Mouse (Mus musculus): Measurements from ENCODE around the gene Dctd. TPM values are rescaled to one million over a fixed set of nuclear protein-coding genes. Genes with fewer than 3 reads are reported as not detected.

Gene Dctd
- polyA plus RNA-seq, 1 experiment from 2014 or later = 36.8 TPM

DNA sequence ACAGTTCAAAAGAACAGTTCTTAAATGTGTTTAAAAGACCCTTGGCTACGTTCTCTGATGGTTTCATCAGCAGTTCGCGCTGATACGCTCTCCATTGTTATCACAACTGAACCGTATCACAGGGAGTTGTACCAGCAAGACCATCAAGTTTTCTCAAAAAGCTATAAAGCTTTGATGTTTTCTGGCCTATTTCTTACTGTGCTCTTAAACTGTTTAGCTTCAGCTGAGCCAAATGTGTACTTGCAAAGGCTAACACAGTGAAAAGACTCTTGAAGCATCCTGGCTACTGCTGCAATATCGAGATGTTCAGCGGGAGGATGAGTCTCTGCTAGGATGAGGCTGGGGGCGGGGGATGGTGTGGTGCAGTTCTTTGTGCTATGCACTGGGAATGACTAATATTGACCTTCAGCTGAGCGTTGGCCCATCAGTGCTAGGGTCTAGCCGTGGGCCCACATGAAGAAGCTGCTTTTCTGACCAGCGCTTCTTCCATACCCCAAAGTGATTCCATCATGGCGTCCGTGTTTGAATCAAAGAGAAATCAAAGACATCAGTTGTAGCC is 732 bp upstream of the Dctd start:
- Histone ChIP-seq H3K4me1 (replicated peaks; ENCODE audit: control insufficient read depth, insufficient read depth, low read length) (0 out of 2 replicates have a peak, but pooled peaks cover 2% of the 10 kb centered on the region), H3K27ac (ENCODE audit: low read depth, low read length) (no peak overlapping the region), H3K36me3 (ENCODE audit: control insufficient read depth, insufficient read depth, low read length) (no peaks in the 10 kb centered on the region), H3K27me3 (ENCODE audit: control insufficient read depth, insufficient read depth, low read length) (no peaks in the 10 kb centered on the region), H3K4me3 (ENCODE audit: low read depth, low read length) (no peak overlapping the region), H3K9me3 (ENCODE audit: control insufficient read depth, low read length) (no peaks in the 10 kb centered on the region), H3K9ac (ENCODE audit: low read length) (no peak overlapping the region), H3K4me2 (ENCODE audit: low read depth, low read length, severe bottlenecking) (peak overlapping the region; percentile 51; the same call in 1 of the 2 replicates)
- DNase-seq (ENCODE audit: low spot score) (no peak), ATAC-seq (replicated peaks; ENCODE audit: low FRiP score) (no peak)
- WGBS = 69% methylated on average over 13 of the region's 13 CpGs

DNA sequence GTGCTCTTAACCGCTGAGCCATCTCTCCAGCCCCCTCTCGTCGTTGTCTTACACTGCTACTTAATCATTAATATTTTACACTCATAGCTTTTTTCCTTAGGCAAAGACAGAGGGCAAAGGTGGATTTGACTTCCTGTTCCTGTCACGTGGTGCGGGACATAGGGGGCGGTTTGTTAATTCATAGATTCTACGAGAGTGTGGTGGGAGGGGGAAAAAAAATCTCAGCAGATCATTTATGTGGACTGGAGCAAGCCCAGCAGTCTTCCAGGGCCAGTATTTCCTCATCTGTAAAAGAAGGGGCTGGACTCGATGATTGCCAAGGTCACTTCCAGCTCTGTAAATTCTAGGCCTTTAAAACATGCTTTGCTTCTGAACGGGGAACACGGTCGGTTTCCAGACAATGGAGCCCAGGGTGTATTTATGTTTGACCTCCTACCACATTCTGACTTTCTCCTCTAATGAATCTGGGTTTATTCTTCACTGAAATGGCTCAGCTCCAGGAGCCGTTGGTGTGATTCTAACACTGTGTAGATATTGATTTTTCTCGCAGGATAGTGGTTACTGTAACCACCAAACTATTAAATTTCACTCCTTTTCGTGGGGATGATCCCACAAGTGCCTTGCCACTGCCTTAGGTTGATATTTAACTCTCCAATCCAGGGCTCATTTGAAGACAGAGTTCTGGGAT is 1.4 kb downstream of the Dctd start:
- ATAC-seq (replicated peaks; ENCODE audit: low FRiP score) = no peak
- H3K27me3 ChIP-seq (ENCODE audit: control insufficient read depth, insufficient read depth, low read length) = no peaks in the 10 kb centered on the region
- H3K4me1 ChIP-seq (replicated peaks; ENCODE audit: control insufficient read depth, insufficient read depth, low read length) = 0 out of 2 replicates have a peak, but pooled peaks cover 2% of the 10 kb centered on the region
- no peaks in the 10 kb centered on the region for H3K36me3 ChIP-seq (ENCODE audit: control insufficient read depth, insufficient read depth, low read length)
- no peaks in the 10 kb centered on the region for H3K9me3 ChIP-seq (ENCODE audit: control insufficient read depth, low read length)
- no peak overlapping the region for H3K4me2 ChIP-seq (ENCODE audit: low read depth, low read length, severe bottlenecking)
- no peak overlapping the region for H3K9ac ChIP-seq (ENCODE audit: low read length)
- no peak for DNase-seq (ENCODE audit: low spot score)
- H3K4me3 ChIP-seq (ENCODE audit: low read depth, low read length) = no peak overlapping the region
- H3K27ac ChIP-seq (ENCODE audit: low read depth, low read length) = no peak overlapping the region
- 79% methylated on average over 14 of the region's 14 CpGs for WGBS

DNA sequence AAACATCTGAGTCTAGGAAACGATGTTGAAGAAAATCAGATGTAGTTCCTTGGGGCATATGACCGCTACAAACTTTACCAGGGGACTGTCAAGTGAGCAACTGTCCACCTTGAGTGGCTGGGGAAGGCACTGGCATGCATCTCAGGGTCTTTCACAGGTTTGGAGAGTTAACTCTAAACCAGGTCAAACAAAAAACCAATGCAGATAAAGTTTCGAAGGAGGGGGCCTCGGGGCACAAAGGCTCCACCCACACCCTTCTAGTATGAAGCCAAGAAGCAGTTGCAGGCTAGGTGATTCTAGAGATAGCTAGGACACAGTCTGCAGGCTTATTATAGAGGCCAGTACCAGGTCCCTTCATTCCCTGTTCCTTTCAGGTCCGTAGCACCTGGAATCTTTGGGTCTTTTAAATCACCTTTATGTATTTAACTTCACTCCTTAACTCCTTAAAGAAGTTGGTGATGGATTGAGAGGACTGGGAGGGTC is 10.5 kb downstream of the Dctd start:
- no peak for DNase-seq (ENCODE audit: low spot score)
- ATAC-seq (replicated peaks; ENCODE audit: low FRiP score) = no peak
- no peaks in the 10 kb centered on the region for H3K9me3 ChIP-seq (ENCODE audit: control insufficient read depth, low read length)
- peak overlapping the region; percentile 72 for H3K4me2 ChIP-seq (ENCODE audit: low read depth, low read length, severe bottlenecking)
- WGBS = 30% methylated on average over 5 of the region's 5 CpGs
- peak overlapping the region; percentile 81 for H3K9ac ChIP-seq (ENCODE audit: low read length)
- 0 out of 2 replicates have a peak, but pooled peaks cover 2% of the 10 kb centered on the region for H3K4me1 ChIP-seq (replicated peaks; ENCODE audit: control insufficient read depth, insufficient read depth, low read length)
- H3K36me3 ChIP-seq (ENCODE audit: control insufficient read depth, insufficient read depth, low read length) = no peaks in the 10 kb centered on the region
- H3K4me3 ChIP-seq (ENCODE audit: low read depth, low read length) = peak overlapping the region; percentile 60
- no peak overlapping the region for H3K27ac ChIP-seq (ENCODE audit: low read depth, low read length)
- H3K27me3 ChIP-seq (ENCODE audit: control insufficient read depth, insufficient read depth, low read length) = no peaks in the 10 kb centered on the region

DNA sequence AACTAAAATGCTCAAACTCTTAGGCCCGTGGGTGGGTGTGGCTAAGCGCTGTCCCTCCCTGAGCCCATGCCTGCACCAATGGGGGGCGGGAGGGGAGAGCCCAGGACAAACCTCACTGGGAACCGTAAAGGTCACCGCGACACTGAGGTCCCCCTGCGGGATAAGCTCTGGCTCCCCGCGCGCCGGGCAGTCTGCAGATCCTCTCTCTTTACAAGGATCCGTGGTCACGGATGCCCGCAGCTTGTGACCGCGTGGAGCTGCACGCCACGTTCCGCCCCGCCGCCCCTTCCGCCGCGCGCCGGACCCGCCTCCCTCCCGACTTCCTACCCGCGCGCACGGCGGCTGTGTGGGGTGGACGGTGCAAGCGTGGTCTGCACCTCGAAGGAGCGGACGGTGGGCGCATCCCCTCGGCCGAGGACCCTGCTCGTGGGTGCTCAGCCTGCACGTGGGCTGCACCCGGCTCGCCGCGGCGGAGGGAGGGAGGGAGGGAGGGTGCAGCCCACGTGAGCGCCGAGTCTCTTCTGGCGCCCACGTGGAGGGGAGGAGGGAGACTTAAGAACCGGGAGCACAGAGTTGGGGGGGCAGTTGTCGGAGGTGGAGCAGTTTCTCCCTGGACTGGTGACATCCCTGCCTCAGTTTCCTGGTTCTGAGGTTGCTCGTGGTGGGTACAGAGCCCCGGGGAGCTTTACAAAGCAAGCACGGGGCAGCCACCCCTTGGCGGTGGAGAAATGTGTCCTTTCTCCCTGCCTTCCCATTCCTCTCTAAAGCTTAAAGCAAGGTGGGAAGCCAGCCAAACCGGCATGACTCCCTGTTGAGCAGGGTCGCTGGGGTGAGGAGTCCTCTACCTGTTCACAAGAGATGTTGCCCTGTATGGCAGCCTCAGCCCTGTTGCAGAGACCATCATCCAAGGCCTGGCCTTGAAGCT is 11.2 kb downstream of the Dctd start:
- Histone ChIP-seq H3K9ac (ENCODE audit: low read length) (peak overlapping the region; percentile 81), H3K36me3 (ENCODE audit: control insufficient read depth, insufficient read depth, low read length) (no peaks in the 10 kb centered on the region), H3K9me3 (ENCODE audit: control insufficient read depth, low read length) (no peaks in the 10 kb centered on the region), H3K4me3 (ENCODE audit: low read depth, low read length) (peak overlapping the region; percentile 60), H3K27ac (ENCODE audit: low read depth, low read length) (0 out of 2 replicates have a peak overlapping the region, but pooled peaks have one; percentile 1), H3K4me1 (replicated peaks; ENCODE audit: control insufficient read depth, insufficient read depth, low read length) (0 out of 2 replicates have a peak, but pooled peaks cover 2% of the 10 kb centered on the region), H3K4me2 (ENCODE audit: low read depth, low read length, severe bottlenecking) (peak overlapping the region; percentile 72), H3K27me3 (ENCODE audit: control insufficient read depth, insufficient read depth, low read length) (no peaks in the 10 kb centered on the region)
- WGBS = under 1% methylated on average over 49 of the region's 61 CpGs
- DNase-seq (ENCODE audit: low spot score) = peak; percentile 86
- ATAC-seq (replicated peaks; ENCODE audit: low FRiP score) = peak; percentile 93

DNA sequence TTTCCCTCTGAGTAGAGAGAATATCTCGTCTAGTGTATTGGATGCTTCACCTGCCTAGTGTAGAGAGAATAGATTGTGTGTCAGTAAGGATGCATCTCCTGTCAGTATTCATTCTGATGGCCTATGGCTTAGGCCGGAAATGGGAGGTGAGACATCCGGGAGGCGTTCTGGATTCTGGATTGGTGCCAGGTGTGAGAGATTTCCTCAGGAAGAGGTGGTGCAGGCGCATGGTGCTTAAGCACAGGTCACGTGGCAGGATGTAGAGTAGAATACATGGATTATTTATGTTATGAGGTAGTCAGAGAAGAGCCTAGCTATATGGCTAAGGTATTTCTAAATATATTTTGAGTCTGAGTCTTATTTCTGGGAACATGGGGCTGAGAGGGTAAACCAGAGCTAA is 15.7 kb downstream of the Dctd start:
- Histone ChIP-seq H3K9me3 (ENCODE audit: control insufficient read depth, low read length) (no peaks in the 10 kb centered on the region), H3K4me3 (ENCODE audit: low read depth, low read length) (no peak overlapping the region), H3K4me2 (ENCODE audit: low read depth, low read length, severe bottlenecking) (no peak overlapping the region), H3K27me3 (ENCODE audit: control insufficient read depth, insufficient read depth, low read length) (no peaks in the 10 kb centered on the region), H3K27ac (ENCODE audit: low read depth, low read length) (no peak overlapping the region), H3K4me1 (replicated peaks; ENCODE audit: control insufficient read depth, insufficient read depth, low read length) (no peaks in the 10 kb centered on the region), H3K9ac (ENCODE audit: low read length) (no peak overlapping the region), H3K36me3 (ENCODE audit: control insufficient read depth, insufficient read depth, low read length) (peaks cover 6% of the 10 kb centered on the region; the same call in 1 of the 2 replicates)
- 90% methylated on average over 6 of the region's 6 CpGs for WGBS
- ATAC-seq (replicated peaks; ENCODE audit: low FRiP score) = no peak
- DNase-seq (ENCODE audit: low spot score) = no peak

DNA sequence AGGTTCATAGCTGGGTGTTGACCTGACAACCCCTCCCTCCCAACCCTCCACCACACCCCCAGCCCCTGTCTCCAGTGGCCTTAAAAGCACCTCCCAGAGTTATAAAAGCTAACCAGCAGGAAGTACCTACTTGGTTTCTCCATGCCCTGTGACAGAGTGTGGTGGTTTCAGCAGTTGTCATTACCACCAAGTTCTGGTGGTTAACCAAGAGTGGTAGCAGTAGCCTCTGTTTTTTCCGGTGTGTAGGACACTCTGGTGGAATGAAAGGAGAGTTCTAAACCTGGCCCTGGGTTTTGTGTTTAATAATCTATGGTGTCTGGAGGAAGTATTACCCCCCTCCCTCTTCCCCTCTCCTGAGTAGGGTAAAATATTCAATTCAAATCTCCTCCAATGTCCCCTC is 24.1 kb downstream of the Dctd start:
- 87% methylated on average over 1 of the region's 1 CpGs for WGBS
- Histone ChIP-seq H3K36me3 (ENCODE audit: control insufficient read depth, insufficient read depth, low read length) (peaks cover 4% of the 10 kb centered on the region; the same call in 1 of the 2 replicates), H3K27ac (ENCODE audit: low read depth, low read length) (no peak overlapping the region), H3K4me2 (ENCODE audit: low read depth, low read length, severe bottlenecking) (no peak overlapping the region), H3K27me3 (ENCODE audit: control insufficient read depth, insufficient read depth, low read length) (no peaks in the 10 kb centered on the region), H3K4me1 (replicated peaks; ENCODE audit: control insufficient read depth, insufficient read depth, low read length) (peaks cover 6% of the 10 kb centered on the region; the same call in 1 of the 2 replicates), H3K9me3 (ENCODE audit: control insufficient read depth, low read length) (no peaks in the 10 kb centered on the region), H3K9ac (ENCODE audit: low read length) (no peak overlapping the region), H3K4me3 (ENCODE audit: low read depth, low read length) (no peak overlapping the region)
- ATAC-seq (replicated peaks; ENCODE audit: low FRiP score) (no peak), DNase-seq (ENCODE audit: low spot score) (no peak)

DNA sequence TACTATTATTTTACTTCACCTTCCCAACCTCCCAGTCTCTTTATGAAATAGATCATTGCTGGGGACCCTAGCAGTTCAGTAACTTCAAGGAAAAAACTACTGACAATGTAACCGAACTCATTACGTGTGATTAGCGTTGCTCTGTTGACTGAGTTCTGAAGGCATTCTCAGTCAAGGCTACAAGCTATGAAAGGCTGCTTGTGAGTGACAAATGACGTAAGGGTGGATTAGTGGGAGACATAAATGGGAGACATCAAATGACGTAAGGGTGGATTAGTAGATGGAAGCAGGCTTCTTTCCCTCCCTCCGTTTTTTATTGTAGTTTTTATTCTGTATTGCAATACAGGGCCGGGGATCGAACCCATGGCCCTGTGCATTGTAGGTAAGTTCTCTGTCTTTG is 26.0 kb downstream of the Dctd start:
- Histone ChIP-seq H3K4me2 (ENCODE audit: low read depth, low read length, severe bottlenecking) (no peak overlapping the region), H3K4me1 (replicated peaks; ENCODE audit: control insufficient read depth, insufficient read depth, low read length) (peaks cover 6% of the 10 kb centered on the region; the same call in 1 of the 2 replicates), H3K9me3 (ENCODE audit: control insufficient read depth, low read length) (no peaks in the 10 kb centered on the region), H3K4me3 (ENCODE audit: low read depth, low read length) (no peak overlapping the region), H3K36me3 (ENCODE audit: control insufficient read depth, insufficient read depth, low read length) (no peaks in the 10 kb centered on the region), H3K27ac (ENCODE audit: low read depth, low read length) (no peak overlapping the region), H3K9ac (ENCODE audit: low read length) (no peak overlapping the region), H3K27me3 (ENCODE audit: control insufficient read depth, insufficient read depth, low read length) (no peaks in the 10 kb centered on the region)
- 47% methylated on average over 8 of the region's 8 CpGs for WGBS
- no peak for DNase-seq (ENCODE audit: low spot score)
- peak; percentile 74; the same call in 1 of the 2 replicates for ATAC-seq (replicated peaks; ENCODE audit: low FRiP score)

DNA sequence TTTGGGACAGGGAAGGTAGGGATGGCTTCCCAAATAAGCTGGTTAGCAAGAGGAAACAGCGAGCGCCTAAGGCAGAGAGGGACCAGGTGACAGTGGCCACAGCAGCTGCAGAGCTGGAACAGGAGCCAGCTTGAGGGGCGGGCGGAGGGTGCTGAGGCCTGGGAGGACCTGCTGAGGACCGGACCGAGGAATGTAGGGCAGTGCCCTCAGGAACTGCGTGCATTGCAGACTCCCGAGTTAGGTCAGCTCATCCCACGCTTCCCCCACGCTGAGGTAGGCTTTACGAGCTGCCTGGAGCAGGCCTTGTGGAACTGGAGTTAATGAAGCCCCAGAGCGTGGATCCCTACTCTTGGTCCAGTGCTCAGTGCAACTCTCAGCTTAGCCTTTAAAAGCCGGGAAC is 28.1 kb downstream of the Dctd start:
- no peaks in the 10 kb centered on the region for H3K27me3 ChIP-seq (ENCODE audit: control insufficient read depth, insufficient read depth, low read length)
- no peak overlapping the region for H3K4me2 ChIP-seq (ENCODE audit: low read depth, low read length, severe bottlenecking)
- H3K27ac ChIP-seq (ENCODE audit: low read depth, low read length) = no peak overlapping the region
- no peaks in the 10 kb centered on the region for H3K9me3 ChIP-seq (ENCODE audit: control insufficient read depth, low read length)
- no peaks in the 10 kb centered on the region for H3K36me3 ChIP-seq (ENCODE audit: control insufficient read depth, insufficient read depth, low read length)
- no peak overlapping the region for H3K9ac ChIP-seq (ENCODE audit: low read length)
- peaks cover 6% of the 10 kb centered on the region; the same call in 1 of the 2 replicates for H3K4me1 ChIP-seq (replicated peaks; ENCODE audit: control insufficient read depth, insufficient read depth, low read length)
- no peak overlapping the region for H3K4me3 ChIP-seq (ENCODE audit: low read depth, low read length)
- no peak for ATAC-seq (replicated peaks; ENCODE audit: low FRiP score)
- 91% methylated on average over 13 of the region's 13 CpGs for WGBS
- DNase-seq (ENCODE audit: low spot score) = no peak
